Mouse (Mus musculus) heart, postnatal 4 days (tissue): ENCODE data around the gene Bak1. TPM values are rescaled to one million over a fixed set of nuclear protein-coding genes. Genes with fewer than 3 reads are reported as not detected.
"Not testable (repeated sequence)": the region's sequence is repeated elsewhere in the genome, so short reads cannot be mapped to it uniquely, and the experiment has no call there.

Experiments used
- DNase-seq: peaks from one replicate; pipeline ENCODE4 v3.0.0; 2021
- total RNA-seq, 2 experiments: library from RNA; stranded (reverse); gene quantifications; 2 replicates each; pipeline ENCODE4 v1.2.3; 2021

Gene Bak1
- total RNA-seq, 2 experiments from 2014 or later = 46.8 to 52.4 TPM

- DNase-seq = not testable (repeated sequence)
Observed at GRCm38 (mm10) chr17:26977354-26977753, 51.5 kb downstream of the Bak1 start.

DNA sequence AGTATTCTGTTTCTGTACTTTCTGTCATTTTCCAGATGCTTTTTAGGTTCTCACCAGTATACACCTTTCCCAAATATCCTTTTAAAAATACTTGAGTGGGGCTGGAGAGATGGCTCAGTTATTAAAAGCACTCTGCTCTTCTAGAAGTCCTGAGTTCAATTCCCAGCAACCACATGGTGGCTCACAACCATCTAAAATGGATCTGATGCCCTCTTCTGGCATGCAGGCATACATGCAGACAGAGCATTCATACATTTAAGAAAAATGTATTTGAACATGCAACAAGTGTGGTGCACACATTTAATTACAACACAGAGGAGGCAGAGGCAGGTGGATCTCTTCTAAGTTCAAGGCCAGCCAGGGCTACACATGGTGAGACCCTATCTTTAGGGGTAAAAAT is 53.4 kb downstream of the Bak1 start:
- DNase-seq = no peak

DNA sequence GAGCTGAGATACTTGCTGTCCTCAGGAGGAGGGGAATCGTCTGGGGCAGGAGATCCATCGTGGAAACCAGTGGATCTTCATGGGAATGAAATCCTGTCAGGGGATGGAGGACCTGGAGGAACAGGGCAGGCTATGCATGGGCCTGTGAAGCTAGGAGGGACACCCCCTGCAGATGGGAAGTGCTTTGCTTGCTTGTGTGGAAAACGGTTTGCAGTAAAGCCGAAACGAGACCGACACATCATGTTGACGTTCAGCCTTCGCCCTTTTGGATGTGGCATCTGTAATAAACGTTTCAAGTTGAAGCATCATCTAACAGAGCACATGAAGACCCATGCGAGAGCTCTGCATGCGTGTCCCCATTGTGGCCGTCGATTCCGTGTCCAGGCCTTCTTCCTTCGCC is 54.3 kb downstream of the Bak1 start:
- DNase-seq = no peak

DNA sequence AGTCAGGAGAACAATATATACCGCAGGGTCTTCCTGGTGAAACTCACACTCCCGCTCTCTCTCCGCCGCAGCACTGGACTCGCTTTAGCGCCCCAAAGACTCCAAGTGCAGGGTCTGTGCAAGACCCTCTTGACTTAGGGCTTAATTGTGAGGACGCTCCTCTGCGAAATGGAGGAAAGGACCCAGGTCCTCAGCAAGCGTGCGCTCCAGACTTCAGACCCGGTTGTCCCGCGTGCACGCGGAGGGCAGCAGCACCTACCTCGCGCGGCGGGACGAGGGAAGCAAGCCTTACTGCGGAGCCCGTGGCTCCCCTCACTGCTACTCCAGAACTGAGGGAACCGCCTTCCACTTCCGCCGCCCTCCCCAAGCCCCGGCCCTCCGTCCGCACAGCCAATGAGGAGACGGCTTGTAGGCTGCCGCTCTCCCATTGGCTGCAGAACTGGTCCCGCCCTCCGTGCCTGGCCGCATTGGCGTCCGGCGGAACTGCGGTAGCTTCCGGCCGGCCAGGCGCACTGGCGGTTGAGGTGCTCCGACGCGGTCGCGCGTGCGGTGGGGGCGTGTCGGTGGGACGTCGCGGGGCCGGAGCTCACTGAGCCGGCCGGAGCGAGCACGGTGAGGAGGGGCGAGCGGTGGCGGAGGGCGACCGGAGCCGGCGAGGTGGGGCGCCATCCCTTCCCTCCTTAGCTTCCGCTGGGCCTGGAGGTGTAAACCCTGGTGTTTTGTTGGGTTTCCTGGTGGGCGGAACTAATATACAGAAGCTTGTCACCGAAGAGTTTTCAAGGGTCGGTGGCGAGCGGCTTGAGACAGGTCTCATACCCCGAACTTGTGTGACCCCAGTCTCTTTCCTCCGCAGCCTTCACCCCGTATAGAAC is 55.9 kb downstream of the Bak1 start, which contains the start of gene Zbtb9:
Gene Zbtb9, plus strand, starts transcription at position 465 of the 872 bp plus-strand sequence.
- peak; percentile 97 for DNase-seq

DNA sequence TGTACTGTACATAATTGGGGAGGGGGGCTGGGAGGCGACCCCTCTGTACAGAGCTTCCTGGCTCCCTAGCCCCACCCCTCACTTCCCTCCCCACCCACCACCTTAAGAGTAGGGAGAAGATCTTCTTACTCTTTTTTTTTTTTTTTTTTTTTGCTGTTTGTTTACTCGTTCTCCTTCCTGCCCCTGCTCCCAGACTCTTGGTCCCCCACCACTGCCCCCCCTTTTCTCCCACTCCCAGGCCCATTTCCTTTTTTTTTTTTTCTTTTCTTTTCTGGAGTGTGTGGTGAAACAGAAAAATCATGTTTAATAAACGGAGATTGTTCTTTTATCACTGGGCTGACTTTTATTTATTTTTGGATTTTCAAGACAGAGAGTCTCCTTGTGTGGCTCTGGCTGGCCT is 56.7 kb downstream of the Bak1 start:
- no peak for DNase-seq

- no peak for DNase-seq
Observed at GRCm38 (mm10) chr17:26971247-26971905, 57.4 kb downstream of the Bak1 start.

DNA sequence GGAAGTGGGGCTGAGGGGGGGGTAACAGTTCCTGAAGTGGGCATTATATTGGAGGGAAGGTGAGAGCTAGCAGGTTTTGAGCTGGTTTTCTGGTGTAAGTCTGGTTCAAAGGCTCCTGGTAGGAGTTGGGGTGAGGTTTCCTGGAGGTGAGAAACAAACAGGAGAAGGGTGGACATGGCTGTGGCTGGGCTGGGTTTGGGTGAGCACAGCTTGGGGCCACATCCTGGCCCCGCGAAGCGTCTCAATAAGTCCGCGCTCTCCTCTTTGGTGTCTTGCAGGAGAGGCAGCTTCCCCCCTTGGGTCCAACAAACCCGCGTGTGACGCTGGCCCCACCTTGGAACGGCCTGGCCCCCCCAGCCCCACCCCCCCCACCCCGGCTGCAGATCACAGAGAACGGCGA is 58.6 kb downstream of the Bak1 start:
- no peak for DNase-seq

Other genes with a start within 250 kb of the Bak1 start
- 10 to 100 TPM; 41.4 to 43.0 TPM for gene Bnip1, start 247.9 kb downstream of the Bak1 start, total RNA-seq
- 100 to 1,000 TPM; 123 to 128 TPM for gene Nkx2-5, start 184.0 kb downstream of the Bak1 start, total RNA-seq
- gene Kifc5b, start 111.9 kb downstream of the Bak1 start, total RNA-seq = 10 to 100 TPM; 15.0 to 15.2 TPM
- gene Phf1, start 96.0 kb downstream of the Bak1 start, total RNA-seq = 1 to 10 TPM; 9.9 to 10.0 TPM
- gene Cuta, start 89.4 kb downstream of the Bak1 start, total RNA-seq = 100 to 1,000 TPM in 1 of 2 experiments, 10 to 100 TPM in 1; 97.2 to 106 TPM
- 10 to 100 TPM; 12.6 to 13.4 TPM for gene Syngap1, start 87.8 kb downstream of the Bak1 start, total RNA-seq
- gene Zbtb9, start 55.8 kb downstream of the Bak1 start, total RNA-seq = 1 to 10 TPM; 3.9 to 5.5 TPM
- 1 to 10 TPM; 7.5 to 8.2 TPM for gene Itpr3, start 28.3 kb upstream of the Bak1 start, total RNA-seq
- 100 to 1,000 TPM; 256 to 274 TPM for gene Uqcc2, start 104.9 kb upstream of the Bak1 start, total RNA-seq
- 1 to 10 TPM; 3.6 to 4.0 TPM for gene Ip6k3, start 138.8 kb upstream of the Bak1 start, total RNA-seq
- 10 to 100 TPM; 35.3 to 36.4 TPM for gene Lemd2, start 175.5 kb upstream of the Bak1 start, total RNA-seq